Comparison of ENCODE assay signal across 8 mouse cellular contexts in genomic region chr4:142057529-142058216, GRCm38 (mm10). TPM values are rescaled to one million over a fixed set of nuclear protein-coding genes. Genes with fewer than 3 reads are reported as not detected.
DNase-seq lines count a peak whose midpoint lies in the region; ATAC-seq lines count a peak whose summit lies in the region.
"Had no signal": no experiment of that assay in that cellular context is flagged by ENCODE, and none has a peak within 500 bp of the region (broad histone marks: within the 10 kb centered on the region; RNA-seq: fewer than 3 reads in every experiment).

No protein-coding gene starts in this region.

- ATAC-seq in erythroblast, adult 5-6 weeks (replicated peaks; ENCODE audit: low FRiP score, poor library complexity, severe bottlenecking) = 0 out of 2 replicates have a peak, but pooled peaks have one; percentile 40
- ATAC-seq in stomach, embryonic 16.5 days (ENCODE audit: insufficient read depth, low FRiP score) = peak; percentile 46; the same call in 1 of the 2 replicates

- H3K9me3 ChIP-seq in stomach, embryonic 16.5 days (replicated peaks; ENCODE audit: control insufficient read depth, low read length) = no peaks in the 10 kb centered on the region

- peak; percentile 69 to 72 for DNase-seq in urinary bladder, adult 18-20 months (ENCODE audit: low spot score in 2 of 2)
- no peak for DNase-seq in urinary bladder, postnatal 10 days (ENCODE audit: low spot score)
- DNase-seq in layer of hippocampus, adult 9-11 months = peak; percentile 76
- DNase-seq in ovary, postnatal 14 days (ENCODE audit: low spot score) = no peak
- no peak for DNase-seq in neural tube, embryonic 10.5 days (ENCODE audit: extremely low spot score, low spot score)

- H3K36me3 ChIP-seq in stomach, embryonic 16.5 days (ENCODE audit: control insufficient read depth, insufficient read depth, low read length) = no peaks in the 10 kb centered on the region

- H3K4me1 ChIP-seq in stomach, embryonic 16.5 days (ENCODE audit: control insufficient read depth, insufficient read depth, low read length) = peaks cover 46% of the 10 kb centered on the region

- no peak overlapping the region for H3K4me3 ChIP-seq in stomach, embryonic 16.5 days (replicated peaks; ENCODE audit: low read length)

- 78% methylated on average over 22 of the region's 22 CpGs for WGBS in stomach, embryonic 16.5 days

- H3K4me2 ChIP-seq in stomach, embryonic 16.5 days (ENCODE audit: low read depth, low read length) = no peak overlapping the region

- no peaks in the 10 kb centered on the region for H3K27me3 ChIP-seq in stomach, embryonic 16.5 days (ENCODE audit: control insufficient read depth, insufficient read depth, low read length)

- 0 out of 2 replicates have a peak overlapping the region, but pooled peaks have one; percentile 42 for H3K9ac ChIP-seq in stomach, embryonic 16.5 days (ENCODE audit: low read length)
- H3K9ac ChIP-seq: liver, embryonic 14.5 days had no signal

- peak overlapping the region; percentile 86 for H3K27ac ChIP-seq in stomach, embryonic 16.5 days (ENCODE audit: low read length)
- H3K27ac ChIP-seq: liver, embryonic 14.5 days had no signal

RNA-seq across cellular contexts. Expression of gene Tmem51, which starts 26.4 kb away (rescaled TPM):
- 4.6 and 8.1 TPM in 2 replicates for total RNA-seq in erythroblast, adult 5-6 weeks (2015; ENCODE audit: low replicate concordance)
- total RNA-seq in erythroblast, adult 5-6 weeks (2017; ENCODE audit: low replicate concordance) = 1.4 and 2.9 TPM in 2 replicates
- polyA plus RNA-seq in stomach, embryonic 16.5 days (2015; fragmentation: Nextera tagmentation; extraction: Ambion mirVana) = 79.2 and 87.9 TPM in 2 replicates

RNA-seq across cellular contexts. Expression of gene Fhad1, which starts 42.8 kb away (rescaled TPM):
- total RNA-seq in erythroblast, adult 5-6 weeks (2015; ENCODE audit: low replicate concordance) = not detected in 2 replicates
- 0.17 TPM in 1 of 2 replicates, not detected in the other for total RNA-seq in erythroblast, adult 5-6 weeks (2017; ENCODE audit: low replicate concordance)
- 5.3 and 5.8 TPM in 2 replicates for polyA plus RNA-seq in stomach, embryonic 16.5 days (2015; fragmentation: Nextera tagmentation; extraction: Ambion mirVana)

Comparison
In these comparisons a context has a peak if more than half of its experiments do, and no peak if none do; other contexts are left out.
1. DNase-seq: peak in urinary bladder, adult 18-20 months (2 of 2) and layer of hippocampus, adult 9-11 months (single experiment); none in urinary bladder, postnatal 10 days (single experiment), ovary, postnatal 14 days (single experiment) and neural tube, embryonic 10.5 days (single experiment).